Mouse (Mus musculus): ENCODE results near the gene Myo19.

Gene Myo19

DNA sequence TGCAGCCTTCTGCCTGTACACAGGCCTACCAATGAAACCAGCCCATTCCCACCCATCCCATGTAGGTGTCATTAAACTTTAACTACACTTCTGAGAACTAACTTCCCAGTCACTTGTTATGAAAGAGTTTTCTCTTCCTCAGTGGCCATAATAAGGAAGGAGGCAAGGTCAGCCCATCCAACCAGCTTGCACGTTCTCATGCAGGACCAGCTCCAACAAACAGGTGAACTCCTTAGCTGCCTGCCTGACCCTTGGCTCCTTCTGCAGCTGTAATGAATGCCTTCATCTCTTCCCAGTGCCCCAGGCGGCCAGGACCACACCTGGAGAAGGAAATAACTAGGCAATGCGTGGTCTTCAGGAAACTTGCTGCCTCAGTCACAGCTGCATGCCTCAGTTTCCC, 65.9 kb downstream of the Myo19 start:
- no peak for DNase-seq (ENCODE audit: low read depth, low spot score)

GRCm38 (mm10) chr11:84947206-84947605, 67.3 kb downstream of the Myo19 start:
- DNase-seq (ENCODE audit: low read depth, low spot score) = no peak

GRCm38 (mm10) chr11:84948114-84948513, 68.2 kb downstream of the Myo19 start:
- no peak for DNase-seq (ENCODE audit: low read depth, low spot score)

DNA sequence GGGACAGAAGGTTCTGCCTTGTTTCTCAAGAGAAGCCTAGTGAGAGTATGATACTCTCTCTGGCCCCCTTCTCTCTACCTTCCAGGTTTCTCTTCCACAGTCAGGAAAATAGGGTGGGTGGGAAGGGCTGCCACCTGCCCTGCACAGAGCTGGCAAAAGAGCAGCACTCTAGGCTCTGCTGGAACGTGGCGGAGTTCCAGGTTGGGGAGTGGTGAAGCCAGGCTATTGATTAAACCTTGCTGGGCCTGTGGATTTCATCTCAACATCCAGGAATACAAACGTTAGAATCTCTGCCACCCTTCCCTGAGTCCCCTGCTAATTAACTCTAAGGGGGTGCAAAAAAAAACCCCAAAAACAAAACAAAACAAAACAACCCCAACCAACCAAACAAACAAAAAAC, 68.6 kb downstream of the Myo19 start:
- DNase-seq (ENCODE audit: low read depth, low spot score) = no peak

- no peak for DNase-seq (ENCODE audit: low read depth, low spot score)
These were observed 72.7 kb downstream of the Myo19 start for GRCm38 (mm10) chr11:84952611-84953010.

DNA sequence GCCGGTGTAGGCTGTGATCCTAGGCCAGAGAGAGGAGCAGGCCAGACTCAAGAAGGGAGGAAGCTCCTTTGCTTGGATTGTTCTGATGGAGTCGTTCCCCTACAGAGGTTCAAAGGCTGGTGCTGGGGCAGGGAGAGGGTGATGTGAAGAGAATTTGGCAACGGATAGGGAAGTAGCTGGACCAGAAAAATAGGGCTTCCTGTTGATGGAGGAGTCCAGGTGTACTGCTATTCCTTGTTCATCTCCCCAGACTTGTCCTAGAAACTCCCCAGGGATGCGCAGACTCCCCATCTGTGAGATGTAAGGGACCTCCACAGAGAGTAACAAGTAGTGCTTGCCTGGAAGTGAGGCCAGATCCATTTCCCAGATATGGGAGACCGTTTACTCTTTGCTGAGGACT, 76.5 kb downstream of the Myo19 start:
- DNase-seq (ENCODE audit: low read depth, low spot score) = no peak

DNA sequence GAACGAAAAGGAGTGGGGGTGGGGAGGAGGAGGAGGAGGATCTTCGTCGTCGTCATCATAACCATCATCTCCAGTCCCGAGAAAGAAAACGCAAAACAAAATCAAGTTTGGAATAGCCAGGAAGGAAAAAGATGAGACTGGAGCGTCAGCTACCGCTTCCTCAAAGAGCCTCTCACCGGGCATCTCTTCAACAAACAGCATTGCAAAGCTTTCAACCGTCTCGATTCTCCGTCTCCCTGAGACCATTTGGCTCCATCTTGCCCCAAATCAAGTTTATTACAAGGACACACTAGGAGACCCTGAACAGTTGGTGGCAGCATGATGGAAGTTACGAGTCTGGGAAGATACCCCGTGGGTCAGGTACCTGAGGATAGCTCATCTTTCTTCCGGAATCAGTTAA, 77.2 kb downstream of the Myo19 start:
- DNase-seq (ENCODE audit: low read depth, low spot score) = no peak

GRCm38 (mm10) chr11:84957591-84958270, 77.8 kb downstream of the Myo19 start, which contains the start of gene Car4:
Gene Car4 (plus strand): TSS chr11:84957786.
- DNase-seq (ENCODE audit: low read depth, low spot score) = no peak

GRCm38 (mm10) chr11:84958271-84958630, 78.3 kb downstream of the Myo19 start:
- no peak for DNase-seq (ENCODE audit: low read depth, low spot score)

DNA sequence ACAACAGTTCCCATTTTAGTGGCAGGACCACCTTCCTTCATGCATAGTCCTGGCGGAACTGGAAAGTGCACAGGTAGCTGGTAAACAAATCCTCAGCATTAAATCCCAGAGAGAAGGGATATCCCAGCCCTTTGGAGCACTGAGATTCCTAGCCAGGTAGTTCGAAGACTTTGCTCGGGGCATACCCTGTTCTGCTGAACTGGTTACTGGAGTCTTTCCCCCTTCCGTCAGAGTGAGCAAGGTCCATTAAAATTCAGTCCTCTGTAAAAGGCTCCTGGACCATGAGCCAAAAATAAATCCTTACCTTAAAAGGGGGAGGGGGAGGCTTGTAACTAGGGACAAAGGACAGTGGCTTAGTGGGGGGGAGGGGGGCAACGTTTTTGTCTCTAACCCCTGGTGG, 79.2 kb downstream of the Myo19 start:
- no peak for DNase-seq (ENCODE audit: low read depth, low spot score)

DNA sequence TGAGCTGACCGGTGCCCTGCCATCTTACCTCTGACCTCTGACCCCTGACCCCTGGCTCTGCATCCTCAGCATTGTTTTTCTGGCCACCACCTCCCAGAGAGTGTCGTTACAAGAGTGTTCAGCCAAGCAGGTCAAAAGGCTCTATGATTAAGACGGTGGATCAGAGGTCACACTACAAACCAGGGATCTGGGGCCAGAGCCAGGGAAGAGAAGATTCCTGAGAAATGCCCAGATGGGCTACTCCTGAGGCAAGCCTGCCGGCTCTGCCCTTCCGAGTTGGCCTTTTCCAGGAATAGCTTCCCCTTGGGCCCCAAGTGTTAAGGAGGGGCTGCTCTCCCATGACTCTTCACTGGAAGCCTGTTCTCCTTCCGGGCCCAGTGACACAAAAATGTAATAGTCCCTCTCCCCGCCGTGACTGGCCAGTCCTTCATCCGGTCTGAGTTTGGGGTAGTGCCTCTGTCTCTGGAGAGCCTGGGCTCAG, 79.8 kb downstream of the Myo19 start:
- DNase-seq (ENCODE audit: low read depth, low spot score) = no peak

DNA sequence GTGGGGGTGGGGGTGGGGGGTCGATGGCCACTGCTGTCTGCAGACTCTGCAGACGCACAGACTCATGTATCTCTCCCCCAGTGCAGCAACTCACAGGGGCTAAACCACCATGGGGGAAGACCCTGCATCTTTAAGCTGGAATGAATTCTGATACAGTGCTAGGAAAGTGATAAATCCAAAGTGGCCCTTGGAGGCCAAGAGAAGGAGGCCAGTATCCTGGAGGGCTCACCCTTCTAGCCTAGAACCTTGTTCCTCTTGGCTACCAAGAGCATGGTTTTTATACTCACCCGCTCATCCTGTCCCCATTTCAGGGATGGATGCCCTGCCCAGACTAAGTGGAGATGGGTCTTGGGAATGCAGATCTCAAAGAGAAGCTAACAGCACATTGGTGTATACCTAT, 80.3 kb downstream of the Myo19 start:
- no peak for DNase-seq (ENCODE audit: low read depth, low spot score)

- DNase-seq (ENCODE audit: low read depth, low spot score) = no peak
These were observed 80.8 kb downstream of the Myo19 start for GRCm38 (mm10) chr11:84960780-84961179.
